Mouse (Mus musculus) fibroblast of lung, adult 2 months (primary cell): ENCODE measurements at regions not wholly inside any gene's neighbourhood (a gene's known extent, or its start where the extent isn't known, plus 50 kb on each side); places are given as distances from the start of the nearest gene placed in this dataset.

Source experiments
- DNase-seq: peaks from one replicate; pipeline ENCODE4 v3.0.0-alpha.2; 2011; ENCODE audit warnings: low read depth

GRCm38 (mm10) chr6:117114859-117115258 lies 53.5 kb upstream of the Cxcl12 start:
- no peak for DNase-seq

- no peak for DNase-seq
Measured at GRCm38 (mm10) chr6:117118081-117118480, 50.3 kb upstream of the Cxcl12 start.
